Mouse (Mus musculus) embryonic fibroblast, embryonic 13.5 days (primary cell): ENCODE measurements around the gene Tex44.

Experiments used
- CTCF ChIP-seq: IDR thresholded peaks from 2 replicates; pipeline ENCODE4 v1.5.1; 2011; ENCODE audit warnings: mild to moderate bottlenecking, control low read depth, low read length, moderate library complexity, borderline replicate concordance; ENCODE audit not compliant: insufficient read depth
- POLR2A ChIP-seq: IDR thresholded peaks from 2 replicates; pipeline ENCODE4 v1.6.1; 2011; ENCODE audit warnings: low read depth, mild to moderate bottlenecking, control low read depth, low read length, moderate library complexity

DNA sequence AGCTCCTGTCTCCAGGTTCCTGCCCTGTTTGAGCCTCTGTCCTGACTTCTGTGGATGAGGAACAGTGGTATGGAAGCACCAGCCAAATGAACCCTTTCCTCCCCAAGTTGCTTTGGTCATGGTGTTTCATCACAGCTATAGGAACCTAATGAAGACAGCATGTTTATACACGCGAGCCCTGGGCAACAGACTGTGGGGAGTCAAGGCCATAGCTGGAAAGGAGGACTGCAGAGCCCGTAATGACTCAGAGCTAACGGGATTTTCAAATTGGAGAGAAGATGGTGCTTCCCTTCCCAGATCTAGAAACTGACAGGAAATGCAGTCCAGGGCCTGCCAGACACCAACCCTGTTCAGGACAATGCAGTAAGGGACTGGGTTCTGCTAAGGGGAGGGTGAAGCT, 33.2 kb downstream of the Tex44 start:
- no peak for TF ChIP-seq POLR2A
- TF ChIP-seq CTCF, result no peak
